Mouse (Mus musculus): ENCODE results near the gene Akap1.
A peak's percentile ranks its signal among the peaks of the same experiment; 100 is the strongest.

The Akap1 gene

DNA sequence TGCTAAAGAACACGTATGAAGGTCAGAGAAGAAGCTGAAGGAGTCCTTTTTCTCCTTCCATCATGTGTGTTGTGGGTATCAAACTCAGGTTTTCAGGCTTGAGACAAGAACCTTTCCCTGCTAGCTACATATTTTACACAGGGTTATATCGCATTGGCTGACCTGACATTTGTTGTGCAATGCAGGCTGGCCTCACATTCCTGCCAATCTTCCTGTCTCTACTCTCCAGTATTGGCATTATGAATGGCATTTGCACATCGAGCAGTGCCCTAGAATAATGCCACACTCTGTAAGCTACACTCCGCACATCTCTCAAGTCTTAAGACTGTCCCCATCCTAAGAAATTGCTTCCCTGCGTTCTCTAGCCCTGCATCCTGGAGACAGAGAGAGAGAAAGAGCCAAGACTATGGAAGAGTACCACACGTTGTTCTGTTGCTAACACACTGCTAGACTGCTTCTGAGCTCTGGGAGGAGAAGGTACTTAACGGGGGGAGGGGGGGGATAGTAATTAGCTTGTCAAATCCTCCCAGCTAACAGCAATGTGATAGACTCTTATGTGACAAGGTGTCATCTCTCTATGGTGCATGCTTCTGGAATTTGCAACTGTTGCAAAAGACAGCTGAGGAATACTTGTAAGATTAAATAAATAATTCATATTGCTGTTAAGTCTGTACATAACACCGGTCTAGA, 20.1 kb upstream of the Akap1 start:
- no peak for DNase-seq (ENCODE audit: inconsistent ontology term)

DNA sequence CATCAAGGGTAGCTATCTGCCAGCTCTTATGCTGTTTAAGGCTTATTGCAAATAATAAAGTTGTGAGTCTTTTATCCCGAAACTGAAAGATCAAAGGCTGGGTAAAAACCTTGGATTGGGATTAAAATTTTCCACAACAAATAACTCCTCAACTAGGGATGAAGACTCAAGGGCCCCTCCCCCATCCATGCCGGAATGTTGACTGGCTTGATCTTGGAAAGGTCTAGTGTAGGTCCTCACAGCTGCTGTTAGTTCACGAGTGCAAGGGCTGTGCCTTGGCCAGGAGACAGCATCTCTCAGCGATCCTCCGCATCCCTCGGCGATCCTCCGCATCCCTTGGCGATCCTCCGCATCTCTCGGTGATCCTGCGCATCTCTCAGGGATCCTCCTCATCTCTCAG, 13.6 kb upstream of the Akap1 start:
- no peak for DNase-seq (ENCODE audit: inconsistent ontology term)

DNA sequence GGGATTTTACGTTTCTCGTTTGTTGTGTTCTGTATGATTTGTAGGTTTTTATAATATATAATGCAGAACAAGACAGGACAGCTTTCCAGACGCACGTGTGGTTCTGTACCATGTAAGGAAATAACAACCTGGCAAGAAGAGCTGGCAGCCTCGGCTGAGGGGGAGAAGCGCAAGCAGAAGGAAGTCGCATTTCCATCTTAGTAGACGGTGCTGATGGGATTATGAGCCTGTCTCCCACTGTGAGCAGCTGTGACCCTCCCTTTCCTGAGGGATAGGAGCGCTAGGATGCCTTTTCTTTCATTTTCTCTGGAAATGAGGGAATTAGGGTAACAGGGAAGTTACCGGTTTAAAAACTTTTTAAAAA, 9.3 kb upstream of the Akap1 start:
- DNase-seq (ENCODE audit: inconsistent ontology term): no peak

DNA sequence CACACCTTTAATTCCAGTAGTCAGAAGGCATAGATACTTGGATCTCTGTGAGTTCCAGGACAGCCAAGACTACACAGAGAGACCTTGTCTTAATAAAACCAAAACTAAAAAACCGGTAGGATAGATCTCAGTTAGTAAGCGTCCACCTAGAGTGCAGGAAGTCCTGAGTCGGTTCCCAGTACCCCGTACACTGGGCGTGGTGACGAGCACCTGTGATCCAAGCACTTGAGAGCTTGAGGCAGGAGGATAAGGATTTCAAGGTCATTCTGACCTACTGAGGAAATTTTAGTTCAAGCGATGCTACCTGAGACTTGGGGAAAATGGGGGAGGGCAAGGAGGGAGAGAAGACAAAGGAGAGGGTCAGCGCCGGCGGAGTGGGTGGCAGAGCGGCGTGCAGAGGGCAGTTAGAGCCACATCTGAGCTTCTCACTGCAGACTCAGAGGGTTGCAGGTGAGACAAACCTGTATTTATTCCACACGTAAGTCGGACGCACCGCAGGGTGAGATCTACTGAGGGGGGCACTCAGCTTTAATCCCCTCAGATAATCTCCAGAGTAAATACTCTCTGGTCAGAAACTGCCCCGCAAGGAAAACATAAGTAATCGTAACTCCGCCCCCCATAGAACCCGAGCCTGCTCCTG, 8.8 kb upstream of the Akap1 start:
- DNase-seq (ENCODE audit: inconsistent ontology term): no peak

DNA sequence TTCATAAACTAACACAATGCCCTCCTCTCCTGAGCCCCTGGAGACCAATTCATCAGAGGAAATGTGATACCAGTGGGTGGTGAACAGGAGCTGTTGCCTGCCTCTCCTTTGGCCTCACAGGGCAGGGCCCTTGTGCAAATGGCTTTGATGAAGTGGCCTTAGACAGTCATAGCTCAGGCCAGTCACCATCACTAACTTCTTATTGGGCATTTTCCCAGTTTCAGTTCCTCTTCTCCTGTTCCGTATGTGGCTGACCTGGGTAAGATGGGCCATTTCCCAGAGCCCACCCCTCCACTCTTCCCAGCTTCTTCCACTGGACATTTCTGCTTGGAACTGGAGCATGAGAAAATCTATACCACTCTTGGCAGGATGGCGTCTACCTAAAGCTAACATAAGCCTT, 5.1 kb upstream of the Akap1 start:
- no peak for DNase-seq (ENCODE audit: inconsistent ontology term)

DNA sequence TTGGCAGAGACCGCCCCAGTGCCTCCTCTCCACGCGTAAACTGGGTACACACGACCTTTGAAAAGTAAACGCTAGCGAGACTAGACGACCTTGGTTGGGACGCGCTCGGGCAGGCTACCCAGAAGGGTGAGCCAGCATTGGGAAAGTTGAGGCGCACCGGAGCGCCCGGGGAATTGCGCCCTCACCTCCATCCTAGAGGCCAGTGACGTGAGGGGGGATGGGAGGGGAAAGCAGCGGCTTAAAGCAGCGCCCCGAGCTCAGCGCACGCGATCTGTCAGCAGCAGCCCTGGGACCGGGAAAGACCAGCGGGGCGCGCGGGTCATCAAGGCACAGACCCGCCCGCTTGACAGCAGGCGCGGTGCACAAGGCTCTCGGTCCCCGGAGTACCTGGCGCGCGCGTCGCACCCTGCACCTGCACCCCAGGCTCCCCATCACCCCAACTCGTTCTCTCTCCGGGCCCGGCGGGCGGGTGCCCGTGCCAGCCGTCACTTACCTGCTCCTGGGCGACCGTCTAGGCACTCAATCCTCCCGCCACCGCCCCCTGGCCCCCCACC, 405 bp downstream of the Akap1 start:
- DNase-seq (ENCODE audit: inconsistent ontology term): peak; percentile 61

DNA sequence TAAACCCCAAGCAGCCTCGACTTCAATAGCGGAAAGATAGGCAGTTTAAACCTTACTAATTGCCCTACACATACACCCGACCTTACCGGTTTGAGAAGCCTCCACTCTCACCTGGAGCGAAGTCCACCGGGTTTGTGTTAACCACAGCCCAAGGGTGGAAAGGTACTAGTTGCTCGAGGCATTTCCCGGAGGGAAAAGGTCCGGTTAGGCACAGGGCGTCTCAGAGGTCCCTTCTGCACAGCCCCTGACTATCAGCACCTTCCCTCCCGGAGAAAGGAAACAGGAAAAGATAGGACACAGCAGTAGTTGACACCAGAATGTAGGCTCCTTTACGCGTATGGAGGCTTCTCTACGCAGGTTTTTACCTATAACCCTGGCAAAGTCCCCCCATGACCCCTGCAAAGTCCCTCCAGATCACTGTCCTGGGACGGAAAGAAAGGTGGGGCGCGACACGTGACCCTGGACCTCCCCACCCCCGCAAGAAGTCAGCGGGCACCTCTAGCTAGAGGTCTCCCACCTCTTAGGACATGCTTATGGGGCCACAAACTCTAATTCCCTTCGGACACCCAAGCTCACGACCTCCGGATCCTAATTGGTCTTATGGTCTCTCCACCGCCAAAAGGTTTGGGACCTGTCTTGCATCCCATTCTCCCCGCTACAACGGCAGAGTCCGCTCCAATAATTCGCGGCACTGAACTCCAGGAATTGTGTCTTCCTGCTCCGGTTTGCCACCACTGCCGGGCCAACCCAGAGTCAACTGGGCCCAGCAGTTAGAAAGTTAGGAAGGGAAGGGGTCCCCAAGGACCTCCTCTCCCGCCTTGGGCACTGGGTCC, 1.1 kb downstream of the Akap1 start:
- DNase-seq (ENCODE audit: inconsistent ontology term): no peak

DNA sequence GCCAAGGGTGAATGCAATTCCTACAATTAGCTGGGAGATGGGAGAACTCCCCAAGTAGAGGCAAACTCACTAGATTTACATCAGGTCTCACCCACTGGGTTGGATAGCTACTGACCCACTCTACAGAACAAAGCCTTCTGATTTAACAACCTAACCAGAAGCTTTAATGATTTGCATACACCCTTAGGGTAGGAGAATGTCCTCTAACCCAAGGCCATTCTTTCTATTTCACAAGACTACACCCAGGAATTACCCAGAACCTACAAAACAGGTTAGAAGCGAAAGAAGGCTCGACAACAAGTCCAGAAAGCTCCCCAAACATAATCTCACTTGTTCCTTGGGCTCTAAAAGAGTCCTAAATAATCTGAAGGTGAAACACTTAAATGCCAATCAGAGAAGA, 2.0 kb downstream of the Akap1 start:
- DNase-seq (ENCODE audit: inconsistent ontology term): no peak

DNA sequence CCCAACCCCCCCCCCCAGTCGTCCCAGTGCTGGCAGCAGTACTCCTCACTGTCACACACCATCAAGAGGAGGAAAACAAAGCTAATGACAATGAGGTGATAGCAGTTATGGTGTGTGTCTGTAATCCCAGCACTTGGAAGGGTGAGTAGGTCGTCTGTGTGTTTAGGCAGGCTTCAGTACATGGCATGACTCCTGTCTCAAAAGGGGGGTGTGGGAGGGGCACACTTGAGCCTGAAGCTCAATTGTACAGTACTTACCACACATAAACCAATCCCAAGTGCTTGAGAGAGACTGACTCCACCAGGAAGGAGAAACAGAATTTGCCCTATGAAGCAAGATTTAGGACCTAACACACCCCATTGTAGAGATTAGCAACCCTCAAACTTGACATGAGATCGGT, 3.3 kb downstream of the Akap1 start:
- no peak for DNase-seq (ENCODE audit: inconsistent ontology term)

DNA sequence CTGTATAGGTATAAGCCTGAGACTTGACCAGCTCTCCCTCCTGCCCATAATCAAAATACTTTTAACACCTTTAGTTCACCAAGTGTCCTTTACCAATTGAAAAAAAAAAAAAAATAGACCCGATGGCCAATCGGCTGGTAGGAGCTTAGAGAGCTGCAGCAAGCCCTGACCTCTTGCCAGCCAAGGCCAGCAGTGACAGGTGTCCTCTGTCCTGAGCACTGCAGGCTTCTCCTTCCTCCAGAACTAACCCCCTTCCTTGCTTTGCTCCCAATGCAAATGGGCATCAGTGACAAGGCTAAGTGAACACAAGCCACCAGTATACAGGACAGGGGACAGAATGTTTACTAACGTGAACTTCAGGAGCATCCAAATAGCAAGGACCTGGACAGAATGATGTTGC, 3.7 kb downstream of the Akap1 start:
- DNase-seq (ENCODE audit: inconsistent ontology term): no peak

DNA sequence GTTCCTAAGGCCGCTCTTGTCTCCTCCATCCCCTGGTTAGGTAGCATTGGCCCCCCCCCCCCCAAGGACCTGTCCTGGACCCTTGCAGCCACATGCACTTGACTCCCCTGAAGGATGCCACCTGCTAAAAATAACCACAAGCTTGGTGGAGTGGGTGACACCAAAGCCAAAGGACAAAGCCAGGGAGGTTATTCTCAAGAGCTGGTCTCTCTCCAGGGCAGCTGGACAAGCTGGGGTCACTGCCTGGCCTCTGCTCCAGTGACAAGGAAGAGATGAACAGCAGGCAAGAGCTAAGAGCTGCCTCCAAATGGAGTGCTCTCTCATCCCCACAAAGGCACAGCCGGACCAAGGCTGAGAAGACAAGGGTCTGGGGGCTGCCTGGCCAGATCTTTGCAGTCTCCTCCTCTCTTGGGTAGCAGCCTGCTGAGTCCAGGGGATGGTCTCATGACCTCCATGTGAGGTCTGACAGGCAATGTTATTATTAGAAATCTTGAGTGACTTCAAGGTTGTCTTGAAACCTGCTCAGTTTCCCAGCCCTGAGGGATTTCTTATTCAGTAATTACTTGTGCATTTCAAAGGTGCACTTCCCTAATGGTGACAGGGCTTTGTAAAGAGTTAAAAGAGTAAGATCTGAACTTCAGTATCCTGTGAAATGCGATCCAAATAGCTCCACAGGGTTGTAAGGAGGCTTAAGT, 6.9 kb downstream of the Akap1 start:
- DNase-seq (ENCODE audit: inconsistent ontology term): no peak

DNA sequence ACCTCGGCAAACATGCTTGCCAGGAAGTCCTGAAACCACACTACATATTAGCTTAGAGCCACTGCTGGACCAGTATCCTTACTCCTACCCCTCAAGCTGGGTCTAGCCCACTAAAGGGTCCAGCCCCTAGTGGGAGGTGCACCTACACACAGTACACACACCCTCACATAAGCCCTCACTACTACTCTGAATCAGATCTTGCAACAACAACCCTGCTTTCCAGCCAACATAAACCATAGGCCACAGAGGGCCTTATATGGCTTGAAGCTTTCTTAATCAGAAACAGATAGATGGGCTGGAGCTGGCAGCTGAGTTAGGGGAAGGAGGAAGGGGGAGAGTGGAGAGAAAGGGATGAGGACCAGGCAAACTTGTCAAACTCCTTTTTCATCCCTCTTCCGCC, 8.0 kb downstream of the Akap1 start:
- no peak for DNase-seq (ENCODE audit: inconsistent ontology term)

DNA sequence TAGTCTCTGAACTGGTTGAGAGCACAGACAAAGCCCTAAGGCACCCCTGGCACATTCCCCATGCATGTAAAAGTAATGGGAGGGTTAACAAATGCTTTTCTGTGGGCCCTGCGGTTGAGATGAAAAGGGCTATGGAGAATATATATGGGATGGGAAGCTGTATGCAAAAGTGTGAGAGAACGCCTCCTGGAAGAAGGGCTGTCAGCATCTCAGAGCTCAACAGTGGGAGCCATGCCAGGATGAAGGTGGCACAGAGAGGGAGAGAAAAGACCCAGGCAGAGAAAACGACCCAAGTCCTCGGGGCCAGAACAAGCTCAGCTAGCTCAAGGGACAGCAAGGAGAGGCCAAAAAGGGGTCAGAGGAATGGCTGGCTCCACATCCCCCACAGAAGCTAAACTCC, 8.6 kb downstream of the Akap1 start:
- DNase-seq (ENCODE audit: inconsistent ontology term): no peak

DNA sequence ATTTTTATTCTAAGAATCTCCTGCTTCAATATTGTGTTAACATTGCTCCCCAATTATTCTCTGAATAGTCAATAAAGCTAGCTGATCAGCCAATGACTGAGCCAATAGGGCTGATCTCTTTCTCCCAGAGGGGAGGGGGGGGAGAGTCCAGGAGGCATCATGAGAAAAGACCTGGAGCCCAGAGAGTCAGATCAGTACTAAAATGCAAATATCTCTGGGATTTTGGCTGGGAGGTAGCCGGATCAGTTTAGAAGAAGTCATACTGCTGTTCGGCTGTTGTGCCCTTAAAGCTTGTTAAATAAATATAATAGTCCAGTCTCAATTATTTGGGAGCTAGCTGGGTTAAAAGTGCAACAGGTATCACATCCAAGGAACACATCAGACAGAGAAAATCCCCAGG, 10.8 kb downstream of the Akap1 start:
- DNase-seq (ENCODE audit: inconsistent ontology term): no peak

DNA sequence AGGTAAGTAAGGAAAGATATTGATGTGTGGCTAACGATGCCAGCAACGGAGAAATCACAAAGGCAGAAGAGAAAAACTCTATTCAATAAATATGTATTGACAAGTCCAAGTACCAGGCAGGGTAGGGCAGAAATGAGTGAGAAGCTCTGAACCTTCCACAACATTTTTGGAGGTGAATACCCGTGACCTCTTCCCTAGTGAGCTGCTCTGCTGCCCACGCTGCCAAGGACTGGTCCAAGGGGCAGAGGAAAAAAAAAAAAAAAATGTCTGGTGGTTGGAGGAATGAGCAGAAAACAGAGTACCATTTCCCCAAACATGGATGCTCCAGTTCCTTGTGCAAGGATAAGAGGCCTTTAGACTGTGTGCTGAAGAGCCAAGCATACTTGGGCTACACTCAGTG, 11.6 kb downstream of the Akap1 start:
- no peak for DNase-seq (ENCODE audit: inconsistent ontology term)

DNA sequence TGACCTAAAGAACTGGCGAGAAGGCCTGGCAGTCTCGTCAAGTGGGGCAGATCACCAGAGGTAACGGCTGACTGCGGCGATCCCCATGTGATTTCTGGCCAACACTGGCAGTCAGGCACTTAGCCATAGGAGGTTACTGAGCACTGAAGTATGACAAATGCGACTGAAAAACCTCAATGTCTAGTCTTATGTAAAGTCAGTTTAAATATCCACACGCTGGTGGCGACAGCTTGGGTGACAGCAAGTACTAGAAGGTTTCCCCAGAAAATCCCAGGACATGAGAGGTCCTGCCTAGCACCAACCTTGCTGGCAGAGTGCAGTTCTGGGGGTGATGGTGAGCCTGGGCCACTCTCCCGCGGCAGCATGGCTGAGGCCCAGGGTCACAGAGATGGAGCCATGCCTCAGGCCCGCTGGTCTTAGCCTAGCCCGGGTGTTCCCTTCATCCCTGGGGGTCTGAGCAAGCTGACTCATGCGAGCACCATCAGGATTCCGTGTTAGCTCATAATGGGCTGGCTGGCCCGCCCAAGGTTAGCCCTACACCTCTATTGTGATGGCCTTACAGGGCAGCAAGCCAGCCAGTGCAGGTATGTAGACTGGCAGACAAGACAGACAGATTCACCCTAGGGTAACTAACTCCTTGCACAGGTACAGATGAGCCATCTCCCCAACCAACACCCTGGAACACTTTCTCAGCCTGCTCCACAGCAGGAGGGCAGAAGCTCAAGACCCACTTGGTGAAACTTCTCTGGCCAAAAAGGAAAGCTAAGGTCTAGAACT, 13.1 kb downstream of the Akap1 start:
- DNase-seq (ENCODE audit: inconsistent ontology term): no peak

DNA sequence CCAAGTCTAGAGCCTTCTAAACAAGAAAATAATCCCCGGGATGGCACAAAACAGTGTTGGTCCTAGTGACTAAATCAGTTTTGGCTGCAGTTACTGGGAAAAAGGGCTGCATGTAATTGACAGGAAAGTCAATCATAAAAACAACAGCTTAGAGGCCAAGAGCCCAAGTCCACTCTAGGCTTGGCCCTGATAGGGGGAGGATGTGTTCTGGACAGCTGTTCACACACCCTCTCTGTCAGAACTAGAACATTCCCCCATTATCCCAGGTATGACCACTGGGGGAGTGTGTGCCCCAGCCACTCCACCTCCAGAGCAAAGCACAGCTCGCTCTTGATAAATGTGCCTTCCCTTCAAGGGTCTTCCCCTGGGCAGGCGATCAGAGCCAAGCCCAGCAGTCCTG, 14.7 kb downstream of the Akap1 start:
- no peak for DNase-seq (ENCODE audit: inconsistent ontology term)

DNA sequence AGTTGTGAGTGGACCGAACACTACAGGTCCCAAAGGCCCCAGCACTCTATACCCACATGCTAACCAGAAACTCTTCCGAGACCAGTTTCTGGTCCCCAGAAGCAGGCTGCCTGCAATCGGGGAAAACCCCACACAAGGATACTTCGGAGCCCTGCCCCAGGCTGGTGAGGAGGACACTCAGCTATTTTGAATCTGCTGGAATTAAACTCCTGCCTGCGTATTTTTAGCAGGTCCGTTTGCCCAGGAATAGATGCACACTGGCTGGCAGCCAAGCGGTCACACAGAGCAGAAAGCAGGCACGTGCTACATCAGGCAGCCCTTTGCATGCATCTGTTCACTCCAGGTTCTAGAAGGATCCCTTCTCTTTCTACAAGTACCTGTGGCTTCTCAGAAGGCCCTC, 15.1 kb downstream of the Akap1 start:
- no peak for DNase-seq (ENCODE audit: inconsistent ontology term)

DNA sequence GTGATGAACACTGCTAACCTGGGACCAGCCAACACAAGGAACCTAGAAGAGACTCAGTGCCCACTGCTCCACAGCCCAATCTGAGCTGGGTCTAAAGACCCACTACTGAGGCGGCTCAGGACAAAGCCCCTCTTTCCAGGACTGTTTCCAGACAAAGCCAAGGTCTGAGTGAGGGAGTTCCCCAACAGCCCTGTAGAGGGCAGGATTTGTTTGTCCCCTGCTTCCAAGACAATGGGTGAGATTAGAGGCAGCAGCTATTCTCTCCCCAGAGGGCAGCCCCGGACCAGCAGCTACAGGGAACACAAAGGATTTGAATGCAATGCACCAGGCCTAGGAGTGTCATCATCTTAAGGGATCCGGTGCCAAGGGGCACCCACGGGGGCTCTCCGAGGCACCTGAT, 15.8 kb downstream of the Akap1 start:
- peak; percentile 47 for DNase-seq (ENCODE audit: inconsistent ontology term)

DNA sequence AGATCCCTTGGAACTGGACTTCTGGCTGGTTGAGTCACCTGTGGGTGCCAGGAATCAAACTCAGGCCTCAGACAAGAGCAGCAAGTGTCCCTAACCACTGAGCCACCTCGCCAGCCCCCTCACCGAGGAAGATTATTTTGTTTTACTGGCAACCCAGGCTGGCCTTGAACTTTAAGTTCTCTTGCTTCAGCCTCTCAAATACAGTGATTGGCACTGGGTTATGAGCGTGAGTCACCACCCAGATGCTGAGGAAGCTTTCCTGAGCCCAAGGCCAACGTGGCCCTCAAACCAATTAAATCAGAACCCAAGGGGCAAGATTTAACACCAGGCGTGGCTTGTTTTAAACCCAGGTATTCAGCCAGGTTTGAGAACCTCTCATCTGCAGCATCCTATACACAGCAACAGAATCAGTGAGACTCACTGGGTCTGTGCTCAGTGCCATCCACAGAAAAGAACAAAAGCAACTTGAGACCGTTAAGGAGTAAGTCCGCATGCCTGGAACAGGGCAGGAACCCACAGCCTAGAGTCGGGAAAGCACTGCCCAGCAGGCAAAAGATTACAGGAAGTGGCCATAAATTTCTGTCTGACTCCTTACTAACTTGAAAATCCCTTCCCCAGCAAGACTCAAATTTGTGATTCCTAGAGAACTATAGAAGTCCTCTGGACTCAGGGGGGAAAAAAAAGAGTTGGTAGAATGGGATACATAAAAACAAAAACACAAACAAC, 16.9 kb downstream of the Akap1 start:
- no peak for DNase-seq (ENCODE audit: inconsistent ontology term)

DNA sequence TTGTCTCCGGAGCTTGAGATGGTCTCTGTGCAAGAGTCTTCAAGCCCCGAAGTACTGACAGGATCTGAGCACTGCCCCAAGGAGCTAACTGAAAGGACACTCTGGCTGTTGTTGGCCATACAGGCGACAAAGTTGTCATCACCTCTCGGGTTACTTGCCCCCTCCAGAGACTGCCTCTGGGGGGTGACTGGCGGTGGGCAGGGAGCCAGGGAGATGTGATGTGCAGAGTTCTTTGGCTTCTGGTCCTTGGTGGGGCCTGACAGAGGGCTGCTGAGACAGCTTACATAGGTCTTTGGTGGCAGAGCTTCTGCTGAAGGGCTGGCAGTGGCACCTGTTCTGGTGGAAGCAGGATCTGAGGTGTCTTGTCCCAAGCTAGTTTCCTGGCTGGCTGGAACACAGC, 20.0 kb downstream of the Akap1 start:
- DNase-seq (ENCODE audit: inconsistent ontology term): no peak
